Mouse (Mus musculus) thymus, postnatal 25 days (tissue): ENCODE measurements at regions not wholly inside any gene's neighbourhood (a gene's known extent, or its start where the extent isn't known, plus 50 kb on each side); places are given as distances from the start of the nearest gene placed in this dataset.
"Not testable (repeated sequence)": the region's sequence is repeated elsewhere in the genome, so short reads cannot be mapped to it uniquely, and the experiment has no call there.

ENCODE experiments used
- DNase-seq: peaks from one replicate; pipeline ENCODE4 v3.0.0; 2022

GRCm38 (mm10) chr12:114009391-114009790, 465.7 kb downstream of the Adam6a start:
- no peak for DNase-seq

- peak; percentile 91 for DNase-seq
These were observed 469.2 kb downstream of the Adam6a start for GRCm38 (mm10) chr12:114012860-114013259.

- not testable (repeated sequence) for DNase-seq
These were observed 493.3 kb downstream of the Adam6a start for GRCm38 (mm10) chr12:114037011-114037410.

- DNase-seq = peak; percentile 66
These were observed 504.3 kb downstream of the Adam6a start for GRCm38 (mm10) chr12:114047991-114048390.

GRCm38 (mm10) chr12:114053341-114053740, 509.6 kb downstream of the Adam6a start:
- DNase-seq = no peak

GRCm38 (mm10) chr12:114059615-114060014, 515.9 kb downstream of the Adam6a start:
- peak; percentile 60 for DNase-seq

- DNase-seq = no peak
These were observed 523.5 kb downstream of the Adam6a start for GRCm38 (mm10) chr12:114067166-114067565.

GRCm38 (mm10) chr12:114108731-114109130, 565.0 kb downstream of the Adam6a start:
- DNase-seq = peak; percentile 24

GRCm38 (mm10) chr12:114134897-114135296, 591.2 kb downstream of the Adam6a start:
- no peak for DNase-seq

- no peak for DNase-seq
These were observed 605.1 kb downstream of the Adam6a start for GRCm38 (mm10) chr12:114148779-114149178.

- no peak for DNase-seq
These were observed 628.6 kb downstream of the Adam6a start for GRCm38 (mm10) chr12:114172305-114172704.

- peak; percentile 15 for DNase-seq
These were observed 655.8 kb downstream of the Adam6a start for GRCm38 (mm10) chr12:114199521-114199920.

- DNase-seq = peak; percentile 51
These were observed 678.8 kb downstream of the Adam6a start for GRCm38 (mm10) chr12:114222541-114222940.
